Mouse (Mus musculus) heart, adult 2 months (tissue): ENCODE measurements around the gene Snx15. TPM values are rescaled to one million over a fixed set of nuclear protein-coding genes. Genes with fewer than 3 reads are reported as not detected.

Experiments
- DNase-seq, 2 experiments: peaks; one replicate each; pipeline ENCODE4 v3.0.0; 2021
- H3K27ac ChIP-seq: fragments of 200-600 bp; 2 replicates; pipeline ENCODE4 v1.8.1; 2022
- H3K27me3 ChIP-seq: fragments of 200-500 bp; 2 replicates; pipeline ENCODE4 v1.6.1; 2012; ENCODE audit warnings: mild to moderate bottlenecking, low read length, inconsistent platforms, mixed read lengths; ENCODE audit not compliant: control insufficient read depth, insufficient read depth
- H3K36me3 ChIP-seq: fragments of 200-500 bp; 2 replicates; pipeline ENCODE4 v1.6.1; 2012; ENCODE audit warnings: low read length, inconsistent platforms; ENCODE audit not compliant: control insufficient read depth, insufficient read depth
- H3K4me1 ChIP-seq: fragments of 200-500 bp; 2 replicates; pipeline ENCODE4 v1.6.1; 2011; ENCODE audit warnings: low read length; ENCODE audit not compliant: control insufficient read depth, insufficient read depth
- H3K4me3 ChIP-seq: fragments of 200-600 bp; 2 replicates; pipeline ENCODE4 v1.8.1; 2022
- H3K79me2 ChIP-seq: fragments of 200-500 bp; replicated peaks from 2 replicates; pipeline ENCODE4 v1.6.1; 2012; ENCODE audit warnings: mild to moderate bottlenecking, inconsistent platforms, low read length, moderate library complexity, mixed read lengths; ENCODE audit not compliant: control insufficient read depth, insufficient read depth
- H3K9ac ChIP-seq: fragments of 200-500 bp; 2 replicates; pipeline ENCODE4 v1.6.1; 2012; ENCODE audit warnings: low read depth, mild to moderate bottlenecking, control low read depth, inconsistent platforms, low read length, mixed read lengths
- CTCF ChIP-seq: fragments of 200-600 bp; IDR thresholded peaks from 2 replicates; pipeline ENCODE4 v1.8.1; 2022; ENCODE audit warnings: antibody characterized with exemption, mild to moderate bottlenecking, moderate library complexity
- EP300 ChIP-seq: fragments of 200-500 bp; IDR thresholded peaks from 2 replicates; pipeline ENCODE4 v1.6.1; 2011; ENCODE audit warnings: low read depth, low read length, control low read depth; ENCODE audit not compliant: insufficient read depth
- POLR2A ChIP-seq: fragments of 200-500 bp; IDR thresholded peaks from 2 replicates; pipeline ENCODE4 v1.6.1; 2011; ENCODE audit warnings: mild to moderate bottlenecking, low read depth, low read length, control low read depth; ENCODE audit not compliant: insufficient read depth
- WGBS: fragments of 180-500 bp; shearing (Covaris S2); methylation state at CpG from one replicate; pipeline ENCODE4 v1.1.7; 2018; 5-methylcytosine and 5-hydroxymethylcytosine counted together
- intact Hi-C: fragments of 180-260 bp; cut with DNase I; formaldehyde crosslinking; loops from one replicate; pipeline ENCODE4 v1.15.1; 2025
- polyA plus RNA-seq: library from polyadenylated mRNA; depleted of rRNA; stranded (reverse); fragments of >200 nt; gene quantifications from 2 replicates; pipeline ENCODE4 v1.2.3, GENCODE M21; 2012
- total RNA-seq, 2 experiments: library from RNA; stranded (reverse); gene quantifications; 2 replicates each; pipeline ENCODE4 v1.2.3; 2021

Gene Snx15
- total and polyA plus RNA-seq, 3 experiments: 14.1 to 22.0 (median 16.6) TPM

DNA sequence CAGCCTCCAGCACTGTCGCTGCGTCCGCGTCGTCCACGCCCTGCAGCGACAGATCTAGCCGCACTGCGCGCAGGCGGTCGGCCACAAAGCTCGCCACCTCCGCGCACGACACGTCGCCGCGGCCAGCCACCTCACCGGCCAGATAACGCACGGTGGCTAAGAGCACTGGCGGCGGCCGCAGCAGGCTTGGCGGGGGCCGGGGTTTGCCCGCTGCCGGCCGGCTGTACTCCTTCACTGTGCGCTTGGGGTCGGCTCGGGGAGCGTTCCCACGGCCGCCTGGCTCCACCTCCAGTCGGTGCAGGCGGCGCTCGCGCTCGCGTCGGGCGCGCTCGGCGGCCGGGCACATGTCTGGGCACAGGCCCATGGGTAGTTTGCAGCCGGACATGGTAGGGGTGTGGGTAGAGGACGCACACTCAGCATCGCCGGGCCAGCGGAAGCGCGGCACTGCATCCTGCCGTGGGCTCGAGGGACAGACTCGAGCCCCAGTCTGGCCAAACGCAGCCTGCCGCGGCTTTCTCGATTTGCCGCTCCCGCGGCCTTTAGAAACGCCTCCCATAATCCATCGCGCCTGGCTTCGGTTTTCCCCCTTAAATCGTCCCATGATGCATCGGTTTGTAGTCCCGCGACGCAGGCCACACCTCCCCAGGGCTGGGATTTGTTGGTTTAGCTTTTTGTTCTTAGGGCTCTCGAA, 10.0 kb downstream of the Snx15 start, which contains the start of gene Sac3d1:
Gene Sac3d1, minus strand, starts transcription at position 665 of the 691 bp plus-strand sequence.
- H3K36me3 ChIP-seq: no peaks in the 10 kb centered on the region
- peak within 1 kb of the TSS; percentile 67 for H3K4me3 ChIP-seq
- no peaks in the 10 kb centered on the region for H3K79me2 ChIP-seq
- H3K27me3 ChIP-seq: no peaks in the 10 kb centered on the region
- under 1% methylated on average over 77 of the region's 77 CpGs for WGBS
- TF ChIP-seq CTCF: peak; percentile 32
- TF ChIP-seq EP300: 0 out of 2 replicates have a peak, but pooled peaks have one; percentile 40
- peak; percentile 69; the same call in 1 of the 2 replicates for TF ChIP-seq POLR2A
- intact Hi-C loops: loop anchor here (2.0 to 5.0 kb wide), 2 partner anchors 33 to 206 kb away; partner anchors contain the start of genes Cdca5, Dpf2 and Zfpl1
- H3K27ac ChIP-seq: peak within 1 kb of the TSS; percentile 90
- H3K9ac ChIP-seq: peak within 1 kb of the TSS; percentile 95
- DNase-seq: peak; percentile 89 to 92
- peaks cover 5% of the 10 kb centered on the region for H3K4me1 ChIP-seq

DNA sequence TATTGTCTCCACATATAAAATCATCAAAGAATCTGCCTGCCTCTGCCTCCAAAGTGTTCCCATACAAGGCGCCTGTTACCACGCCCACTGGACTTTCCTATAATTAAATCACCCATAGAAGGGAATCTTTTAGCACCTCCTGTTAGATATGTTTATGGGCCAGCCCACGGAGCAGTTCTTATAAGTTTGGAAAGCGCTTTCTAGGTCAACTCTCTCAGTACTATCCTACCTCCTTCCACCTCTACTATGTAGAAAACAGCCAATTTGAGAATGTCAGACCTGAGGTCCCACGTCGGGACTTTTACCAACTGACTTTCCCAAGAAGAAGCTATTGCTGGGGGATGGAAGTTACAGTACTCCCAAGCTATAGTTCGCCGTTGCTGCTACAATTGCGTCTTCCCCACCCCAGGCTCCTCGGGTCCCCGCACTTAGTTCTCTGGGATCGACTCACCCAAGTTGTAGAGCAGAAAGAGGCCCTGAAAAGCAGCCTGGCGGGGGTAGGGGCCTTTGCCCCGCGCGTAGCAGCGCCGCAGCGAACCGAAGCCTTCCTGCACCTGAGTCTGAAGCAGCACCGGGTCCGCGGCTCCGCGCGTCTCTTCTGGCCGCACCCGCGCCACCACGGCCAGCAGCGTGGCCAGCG, 10.6 kb downstream of the Snx15 start:
- Histone ChIP-seq H3K79me2 (no peaks in the 10 kb centered on the region), H3K4me3 (peak overlapping the region; percentile 67), H3K27me3 (no peaks in the 10 kb centered on the region), H3K36me3 (no peaks in the 10 kb centered on the region), H3K4me1 (peaks cover 5% of the 10 kb centered on the region), H3K9ac (peak overlapping the region; percentile 95), H3K27ac (peak overlapping the region; percentile 90)
- intact Hi-C loops: loop anchor here (5.0 kb wide), 1 partner anchor 205 kb away; the partner anchor contains the start of gene Dpf2
- WGBS: 3% methylated on average over 32 of the region's 32 CpGs
- TF ChIP-seq EP300: no peak
- TF ChIP-seq POLR2A: no peak
- TF ChIP-seq CTCF: no peak
- DNase-seq: no peak

DNA sequence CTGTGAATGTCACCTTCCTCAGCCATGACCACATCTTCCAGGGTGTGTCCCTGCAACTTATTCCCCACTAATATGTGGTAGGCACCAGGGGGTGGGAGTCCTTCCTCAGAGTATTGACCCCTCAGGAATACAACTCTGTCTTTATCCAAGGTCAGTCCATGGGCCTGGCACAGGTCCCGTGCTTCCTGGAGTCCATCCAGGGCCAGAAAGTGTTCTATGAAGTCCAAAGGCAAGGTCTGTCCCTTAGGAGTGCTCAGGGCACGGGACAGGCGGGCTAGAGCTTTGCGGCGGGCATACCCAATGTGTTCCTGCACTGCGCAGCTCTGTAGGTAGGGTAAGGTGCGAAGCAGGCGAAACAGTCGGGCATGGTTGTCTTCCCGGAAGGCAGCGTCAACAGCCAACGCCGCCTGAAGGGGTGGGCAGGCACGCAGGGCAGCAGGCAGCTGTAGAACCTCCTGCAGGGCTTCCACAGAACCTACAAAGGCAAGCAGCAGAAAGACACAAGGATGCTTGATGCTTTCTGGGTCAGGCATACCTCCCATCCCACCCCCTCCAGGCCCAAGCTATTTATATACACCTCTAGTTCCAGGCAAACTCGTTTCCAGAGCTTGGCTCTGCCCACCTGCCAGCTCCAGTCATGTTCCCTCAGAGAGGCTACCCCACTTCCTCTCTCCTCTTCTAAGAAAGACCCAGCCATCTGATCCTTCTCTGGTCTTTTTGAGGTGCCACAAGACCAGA, 11.8 kb downstream of the Snx15 start:
- WGBS: 64% methylated on average over 15 of the region's 15 CpGs
- peaks cover 5% of the 10 kb centered on the region for H3K4me1 ChIP-seq
- TF ChIP-seq POLR2A: no peak
- no peak for TF ChIP-seq CTCF
- no peak for TF ChIP-seq EP300
- no peaks in the 10 kb centered on the region for H3K79me2 ChIP-seq
- no peak overlapping the region for H3K4me3 ChIP-seq
- no peaks in the 10 kb centered on the region for H3K36me3 ChIP-seq
- intact Hi-C loops: loop anchor here (5.0 kb wide), 1 partner anchor 204 kb away; the partner anchor contains the start of gene Dpf2
- H3K27ac ChIP-seq: no peak overlapping the region
- DNase-seq: no peak
- H3K9ac ChIP-seq: no peak overlapping the region
- no peaks in the 10 kb centered on the region for H3K27me3 ChIP-seq

DNA sequence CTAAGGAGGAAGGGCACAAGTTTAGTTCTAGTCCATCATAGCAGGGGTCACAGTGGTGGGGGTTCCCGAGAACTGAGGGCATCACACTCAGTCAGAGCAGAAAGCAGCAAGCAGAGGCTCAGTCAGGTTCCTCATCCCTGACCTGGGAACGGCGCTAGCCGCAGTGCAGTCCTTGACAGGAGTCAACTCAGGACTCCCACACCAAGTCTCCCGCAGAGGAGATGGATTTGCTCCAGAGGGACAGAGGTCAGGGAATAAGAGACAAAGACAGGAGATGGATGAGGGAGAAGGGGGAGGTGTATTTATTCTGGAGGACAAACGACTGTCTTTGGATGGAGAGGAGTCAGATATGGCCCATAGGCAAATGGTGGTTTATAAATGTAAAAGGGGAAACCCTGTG, 15.0 kb downstream of the Snx15 start:
- no peak for DNase-seq
- no peaks in the 10 kb centered on the region for H3K36me3 ChIP-seq
- no peak overlapping the region for H3K4me3 ChIP-seq
- H3K27me3 ChIP-seq: no peaks in the 10 kb centered on the region
- H3K4me1 ChIP-seq: peaks cover 3% of the 10 kb centered on the region; the same call in 1 of the 2 replicates
- no peak overlapping the region for H3K27ac ChIP-seq
- no peak overlapping the region for H3K9ac ChIP-seq
- no peaks in the 10 kb centered on the region for H3K79me2 ChIP-seq
- no peak for TF ChIP-seq POLR2A
- TF ChIP-seq EP300: no peak
- no peak for TF ChIP-seq CTCF
- intact Hi-C loops: no loop called here
- 57% methylated on average over 6 of the region's 6 CpGs for WGBS

DNA sequence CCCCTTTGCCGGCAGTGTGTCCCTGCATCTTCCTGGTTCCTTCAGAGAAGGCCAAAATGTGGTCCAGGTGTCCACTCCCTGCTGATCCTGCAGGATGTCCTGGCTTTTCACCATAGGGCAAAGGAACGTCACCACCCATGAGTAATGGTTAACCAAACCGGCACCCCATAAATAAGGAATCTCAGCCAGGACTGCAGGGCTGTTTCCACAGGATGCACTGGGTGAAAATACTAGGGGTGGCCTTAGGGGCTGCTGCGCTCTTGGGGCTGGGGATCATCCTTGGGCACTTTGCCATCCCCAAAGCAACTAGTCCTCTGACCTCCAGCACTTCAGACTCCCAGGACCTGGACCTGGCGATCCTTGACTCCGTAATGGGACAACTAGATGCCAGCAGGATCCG, 22.5 kb downstream of the Snx15 start, which contains the start of gene Naaladl1:
Gene Naaladl1, plus strand, starts transcription at position 197 of the 400 bp plus-strand sequence.
- Histone ChIP-seq H3K9ac (no peak within 1 kb of the TSS), H3K27me3 (no peaks in the 10 kb centered on the region), H3K27ac (no peak within 1 kb of the TSS), H3K36me3 (no peaks in the 10 kb centered on the region), H3K4me3 (no peak within 1 kb of the TSS), H3K79me2 (no peaks in the 10 kb centered on the region), H3K4me1 (no peaks in the 10 kb centered on the region)
- intact Hi-C loops: no loop called here
- TF ChIP-seq CTCF (no peak), POLR2A (no peak), EP300 (no peak)
- no peak for DNase-seq
- 90% methylated on average over 7 of the region's 7 CpGs for WGBS
